Mouse (Mus musculus): Measurements from ENCODE around the gene N4bp2l2. TPM values are rescaled to one million over a fixed set of nuclear protein-coding genes. Genes with fewer than 3 reads are reported as not detected.

The N4bp2l2 gene
- polyA plus RNA-seq, 1 experiment from 2014 or later: 39.4 TPM

DNA sequence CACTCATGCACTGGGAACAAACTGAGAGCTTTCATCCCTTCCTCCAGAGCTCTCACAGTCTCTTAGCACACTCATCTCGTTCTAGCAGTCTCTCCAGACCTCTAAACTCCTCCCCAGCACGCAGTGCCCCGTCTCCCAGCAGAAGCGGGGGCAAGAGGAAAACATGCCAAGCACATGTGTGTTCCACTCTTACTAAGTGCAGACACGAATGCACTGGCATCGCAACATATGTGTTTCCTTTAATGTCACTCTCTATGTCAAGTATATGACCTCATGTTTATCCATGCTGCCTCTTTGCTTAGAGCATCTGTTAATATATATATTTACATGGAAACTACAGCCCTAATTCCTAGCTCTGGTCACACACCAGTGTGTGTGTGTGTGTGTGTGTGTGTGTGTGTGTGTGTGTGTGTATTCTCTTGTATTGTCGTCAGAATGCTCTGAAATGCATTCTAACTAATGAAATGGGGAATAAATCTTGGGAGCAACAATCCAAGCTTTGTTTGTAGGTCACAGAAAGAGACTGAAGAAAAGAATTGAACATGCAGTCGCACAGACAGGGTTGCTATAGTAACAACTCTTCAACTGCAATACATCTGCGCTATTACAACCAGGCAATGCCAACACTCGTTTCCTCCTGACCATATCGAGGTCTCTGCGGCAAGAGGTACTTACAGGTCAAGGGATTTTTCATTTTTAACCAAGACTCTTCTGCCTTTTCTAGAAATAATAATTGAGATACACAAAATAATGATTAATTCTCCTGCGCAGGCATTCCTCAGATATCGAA is 64.3 kb downstream of the N4bp2l2 start:
- H3K9ac ChIP-seq: no peak overlapping the region
- H3K4me1 ChIP-seq: peaks cover 23% of the 10 kb centered on the region
- no peak for ATAC-seq (ENCODE audit: low FRiP score)
- H3K9me3 ChIP-seq: no peaks in the 10 kb centered on the region
- H3K4me3 ChIP-seq (replicated peaks): no peak overlapping the region
- H3K36me3 ChIP-seq (replicated peaks): no peaks in the 10 kb centered on the region
- 72% methylated on average over 14 of the region's 14 CpGs for WGBS
- no peak overlapping the region for H3K4me2 ChIP-seq
- no peak overlapping the region for H3K27ac ChIP-seq
- peaks cover under 1% of the 10 kb centered on the region for H3K27me3 ChIP-seq

DNA sequence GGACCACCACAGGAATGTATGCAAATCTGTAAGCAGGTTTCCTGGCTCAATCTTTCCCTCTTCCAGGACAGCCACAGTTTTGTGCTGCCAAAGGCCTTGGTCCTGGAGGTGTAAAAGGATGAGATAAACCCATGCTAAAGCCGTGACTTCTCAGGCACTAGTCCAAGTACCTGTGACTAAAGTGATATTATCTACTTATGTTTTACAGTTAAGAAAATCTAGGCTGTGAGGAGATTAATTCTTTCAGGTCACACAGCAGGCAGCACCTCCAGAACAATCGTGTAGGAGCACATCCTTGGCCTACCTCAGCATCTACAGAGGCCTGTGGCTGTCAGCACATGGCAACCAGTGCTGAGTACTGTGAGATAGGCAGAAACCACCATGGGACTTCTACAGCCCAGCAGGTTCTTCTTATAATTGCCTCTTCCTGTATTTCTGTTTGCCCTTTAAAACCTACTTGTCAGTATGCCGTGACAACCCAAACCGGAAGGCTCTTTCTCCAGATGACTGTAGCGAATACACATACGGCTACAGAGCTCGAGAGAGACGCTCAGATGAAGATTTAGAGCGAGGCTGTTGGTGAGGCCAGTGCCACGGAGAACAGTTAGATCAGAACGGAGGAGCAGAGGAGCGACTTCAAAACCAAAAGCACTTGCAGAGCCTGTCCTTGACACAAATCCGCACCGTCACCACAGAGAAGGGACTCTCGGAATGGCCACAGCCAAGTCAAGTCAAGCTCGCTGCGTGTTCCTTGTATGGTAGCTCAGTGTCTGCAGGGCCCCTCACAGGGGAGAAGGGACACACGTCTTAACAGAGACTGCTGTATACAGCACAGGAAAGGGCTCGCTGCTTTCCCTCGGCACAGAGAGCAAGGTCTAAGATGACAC is 65.2 kb downstream of the N4bp2l2 start:
- WGBS: 85% methylated on average over 20 of the region's 20 CpGs
- H3K4me1 ChIP-seq: peaks cover 23% of the 10 kb centered on the region
- no peaks in the 10 kb centered on the region for H3K9me3 ChIP-seq
- H3K9ac ChIP-seq: no peak overlapping the region
- no peak for ATAC-seq (ENCODE audit: low FRiP score)
- H3K27ac ChIP-seq: 0 out of 2 replicates have a peak overlapping the region, but pooled peaks have one; percentile 13
- no peak overlapping the region for H3K4me2 ChIP-seq
- peaks cover 8% of the 10 kb centered on the region for H3K27me3 ChIP-seq
- no peak overlapping the region for H3K4me3 ChIP-seq (replicated peaks)
- H3K36me3 ChIP-seq (replicated peaks): no peaks in the 10 kb centered on the region

DNA sequence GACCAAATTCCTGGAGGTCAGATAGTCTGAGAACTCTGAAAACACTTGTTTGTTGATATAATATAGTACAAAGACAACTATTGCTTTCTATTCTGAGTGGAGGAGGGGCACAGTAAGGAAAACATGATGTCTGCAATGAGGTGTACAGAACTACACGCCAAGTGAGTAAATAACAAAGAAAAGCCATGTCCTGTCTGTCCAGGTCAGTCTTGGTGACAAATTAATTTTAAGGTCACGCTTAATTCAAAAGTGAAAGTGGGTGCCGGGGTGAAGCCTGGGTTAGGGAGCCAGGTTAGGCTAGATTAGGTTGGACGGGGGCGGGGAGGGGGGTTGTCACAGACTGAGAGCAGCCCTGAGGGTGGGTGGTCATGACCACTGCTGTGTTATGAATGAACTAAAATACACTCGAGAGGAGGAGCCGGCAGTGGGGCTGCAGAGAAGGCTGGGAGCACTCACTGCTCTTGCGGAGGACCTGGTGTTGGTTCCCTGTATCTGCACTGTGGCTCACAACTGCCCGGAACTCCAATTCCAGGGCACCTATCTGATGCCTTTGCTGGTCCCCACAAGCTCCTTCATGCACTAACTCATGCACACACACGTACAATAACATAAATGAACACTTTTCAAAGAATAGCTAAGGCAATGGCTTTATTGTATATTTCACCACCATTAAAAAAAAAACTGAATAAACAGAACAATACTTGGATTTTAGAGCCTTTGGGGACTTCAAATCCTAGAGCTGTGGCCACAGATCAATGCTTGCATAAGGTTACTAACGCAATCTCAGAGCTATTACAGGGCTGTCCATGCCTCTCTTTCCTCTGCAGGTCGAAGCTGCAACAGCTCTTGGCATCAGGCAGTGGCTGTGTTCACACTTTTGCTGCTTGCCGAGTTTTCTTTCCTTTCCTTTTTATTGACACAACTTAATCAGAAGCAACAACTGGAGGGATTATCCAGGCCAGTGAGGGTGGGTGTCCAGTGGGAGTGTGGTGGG is 66.4 kb downstream of the N4bp2l2 start:
- Histone ChIP-seq H3K9ac (no peak overlapping the region), H3K4me1 (peaks cover 27% of the 10 kb centered on the region), H3K4me3 (replicated peaks) (no peak overlapping the region), H3K27me3 (peaks cover 17% of the 10 kb centered on the region), H3K9me3 (no peaks in the 10 kb centered on the region), H3K36me3 (replicated peaks) (no peaks in the 10 kb centered on the region), H3K4me2 (no peak overlapping the region), H3K27ac (no peak overlapping the region)
- WGBS: 73% methylated on average over 13 of the region's 13 CpGs
- ATAC-seq (ENCODE audit: low FRiP score): no peak

DNA sequence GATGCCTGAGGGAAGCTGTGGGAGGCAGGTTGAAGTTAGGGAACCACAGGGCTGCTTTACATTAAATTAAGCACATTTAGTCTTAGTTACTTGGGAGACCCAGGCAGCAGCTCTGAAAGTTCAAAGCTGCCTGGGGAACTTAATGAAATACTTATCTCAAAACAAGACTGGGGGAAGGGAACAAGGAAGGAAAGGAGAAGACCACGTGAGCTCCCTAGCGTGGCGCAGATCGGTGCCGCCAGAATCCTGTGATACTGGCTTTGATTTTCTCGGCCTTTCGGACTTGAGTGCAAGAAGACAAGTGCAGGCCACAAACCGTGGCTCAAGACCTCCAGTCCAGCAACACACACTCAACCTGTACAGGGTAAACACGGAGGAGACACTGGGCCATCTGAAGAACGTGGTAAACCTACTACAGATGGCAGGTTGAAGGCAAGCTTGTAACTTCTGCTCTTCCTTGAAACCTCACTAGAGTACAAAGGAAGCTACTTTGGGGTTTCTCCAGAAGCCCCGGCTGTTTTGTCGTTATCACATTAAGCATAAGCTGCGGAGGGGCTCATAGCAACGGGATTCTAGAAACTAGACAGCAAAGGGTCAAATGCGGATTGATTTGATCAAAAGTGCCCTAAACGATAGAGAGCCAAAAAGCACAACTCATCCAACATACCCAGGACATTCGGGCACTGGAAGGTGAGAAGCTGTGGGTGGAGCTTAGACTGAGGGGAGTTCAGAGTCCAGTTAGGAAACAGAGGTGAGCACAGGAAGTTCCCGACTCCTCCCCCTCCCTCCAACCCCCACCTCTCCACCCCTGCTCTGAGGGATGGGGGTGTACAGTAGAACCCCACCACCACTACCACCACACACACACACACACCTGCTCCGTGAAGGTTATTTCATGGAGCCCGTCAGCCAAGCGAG is 67.5 kb downstream of the N4bp2l2 start:
- Histone ChIP-seq H3K9me3 (no peaks in the 10 kb centered on the region), H3K36me3 (replicated peaks) (no peaks in the 10 kb centered on the region), H3K27ac (no peak overlapping the region), H3K4me1 (peaks cover 30% of the 10 kb centered on the region), H3K9ac (no peak overlapping the region), H3K27me3 (peaks cover 29% of the 10 kb centered on the region), H3K4me2 (no peak overlapping the region), H3K4me3 (replicated peaks) (no peak overlapping the region)
- 73% methylated on average over 21 of the region's 21 CpGs for whole genome bisulfite sequencing
- ATAC-seq (ENCODE audit: low FRiP score): no peak

DNA sequence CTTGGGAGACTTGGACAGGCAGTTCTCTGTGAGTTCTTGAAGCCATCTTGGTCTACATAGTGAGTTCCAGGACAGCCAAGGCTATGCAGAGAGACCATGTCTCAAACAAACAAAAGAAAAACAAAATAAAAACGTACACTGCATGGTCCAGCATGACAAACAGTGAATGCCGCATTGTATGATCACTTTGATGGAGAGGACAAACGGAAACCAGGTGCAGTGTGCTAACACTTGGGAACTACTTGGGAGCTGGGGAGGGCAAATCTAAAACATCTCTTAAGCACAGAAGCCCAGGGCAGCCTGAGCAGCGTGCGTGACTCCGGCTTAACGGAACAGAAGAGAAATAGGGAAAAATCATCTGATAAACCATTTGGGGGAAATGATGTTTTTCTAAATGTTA is 68.9 kb downstream of the N4bp2l2 start, which contains the start of gene N4bp2l1:
N4bp2l1 (minus strand) TSS at position 101 of the 400 bp plus-strand sequence.
- peaks cover 33% of the 10 kb centered on the region for H3K4me1 ChIP-seq
- peaks cover 42% of the 10 kb centered on the region for H3K27me3 ChIP-seq
- ATAC-seq (ENCODE audit: low FRiP score): no peak
- no peak within 1 kb of the TSS for H3K4me2 ChIP-seq
- no peak within 1 kb of the TSS for H3K27ac ChIP-seq
- H3K36me3 ChIP-seq (replicated peaks): no peaks in the 10 kb centered on the region
- no peaks in the 10 kb centered on the region for H3K9me3 ChIP-seq
- 89% methylated on average over 7 of the region's 7 CpGs for WGBS
- no peak within 1 kb of the TSS for H3K4me3 ChIP-seq (replicated peaks)
- H3K9ac ChIP-seq: no peak within 1 kb of the TSS

DNA sequence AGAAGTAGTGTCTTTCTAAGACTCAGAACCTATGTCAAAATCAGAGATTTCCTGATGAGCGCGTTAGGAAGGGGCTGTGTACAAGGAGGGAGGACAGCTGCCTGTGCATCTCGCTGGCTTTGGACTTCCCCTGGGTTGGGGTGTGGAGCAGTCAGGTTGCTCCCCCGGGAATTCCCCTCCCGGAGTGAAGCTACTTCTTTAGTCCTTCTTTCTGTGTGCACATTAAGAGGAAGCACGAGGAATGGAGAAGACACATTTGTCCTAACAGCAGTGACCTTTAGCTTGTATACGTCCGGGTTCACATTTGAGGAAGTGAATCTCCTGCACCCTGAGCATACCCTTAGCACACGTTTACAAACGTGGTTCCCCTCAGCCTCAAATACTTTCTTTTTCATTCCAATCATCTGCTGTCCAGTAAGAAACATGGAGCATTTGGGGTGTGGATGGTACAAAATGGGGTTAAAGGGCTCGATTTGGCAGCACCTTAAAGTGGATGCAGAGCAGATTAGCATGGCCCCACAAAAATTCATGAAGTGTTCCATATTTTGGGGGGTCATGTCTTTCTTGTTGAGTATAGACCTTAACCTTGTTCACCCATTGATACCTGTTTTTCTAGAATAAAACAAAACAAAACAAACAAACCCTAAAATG is 70.5 kb downstream of the N4bp2l2 start:
- ATAC-seq (ENCODE audit: low FRiP score): no peak
- Histone ChIP-seq H3K27me3 (peaks cover 45% of the 10 kb centered on the region), H3K9ac (no peak overlapping the region), H3K4me3 (replicated peaks) (no peak overlapping the region), H3K36me3 (replicated peaks) (no peaks in the 10 kb centered on the region), H3K4me2 (no peak overlapping the region), H3K9me3 (no peaks in the 10 kb centered on the region), H3K4me1 (peaks cover 19% of the 10 kb centered on the region), H3K27ac (no peak overlapping the region)
- WGBS: 50% methylated on average over 11 of the region's 11 CpGs

DNA sequence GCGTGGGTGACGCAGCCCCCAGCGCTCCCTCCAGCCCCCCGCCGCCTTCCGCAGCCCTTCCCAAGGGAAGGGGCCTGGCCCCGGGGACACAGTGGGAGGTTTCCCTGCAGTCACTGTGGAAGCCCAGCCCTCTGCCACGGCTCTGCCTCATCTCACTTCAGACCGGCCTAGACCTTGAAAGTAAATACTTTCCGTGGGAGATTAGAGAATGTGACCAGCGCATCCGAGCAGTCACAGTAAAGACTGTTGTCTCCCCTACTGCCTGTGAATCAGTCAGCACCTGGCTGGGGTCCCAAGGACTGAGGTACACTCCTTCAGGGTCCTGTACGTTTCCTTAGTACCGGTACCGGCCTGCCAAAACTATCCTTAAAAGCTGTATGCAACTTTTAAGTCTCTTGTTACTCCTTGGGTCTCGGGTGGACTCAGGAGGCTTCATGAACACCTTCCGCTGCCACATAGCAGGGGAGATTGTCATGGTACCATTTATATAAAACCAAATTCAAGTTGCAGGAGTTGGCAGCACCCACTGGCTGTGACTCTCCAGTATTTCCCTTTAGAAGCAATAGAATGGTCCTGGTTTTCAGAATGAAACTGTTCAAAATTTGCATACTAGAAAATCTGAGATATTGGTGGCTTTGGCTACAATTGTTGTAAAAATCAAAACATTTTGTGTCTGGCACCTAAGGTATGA is 71.2 kb downstream of the N4bp2l2 start:
- no peak overlapping the region for H3K27ac ChIP-seq
- H3K9ac ChIP-seq: peak overlapping the region; percentile 70
- no peaks in the 10 kb centered on the region for H3K36me3 ChIP-seq (replicated peaks)
- peak overlapping the region; percentile 76 for H3K4me3 ChIP-seq (replicated peaks)
- WGBS: 7% methylated on average over 17 of the region's 17 CpGs
- H3K4me2 ChIP-seq: peak overlapping the region; percentile 95
- H3K27me3 ChIP-seq: peaks cover 45% of the 10 kb centered on the region
- ATAC-seq (ENCODE audit: low FRiP score): no peak; the same call in 1 of the 2 replicates
- H3K9me3 ChIP-seq: no peaks in the 10 kb centered on the region
- peaks cover 12% of the 10 kb centered on the region for H3K4me1 ChIP-seq

DNA sequence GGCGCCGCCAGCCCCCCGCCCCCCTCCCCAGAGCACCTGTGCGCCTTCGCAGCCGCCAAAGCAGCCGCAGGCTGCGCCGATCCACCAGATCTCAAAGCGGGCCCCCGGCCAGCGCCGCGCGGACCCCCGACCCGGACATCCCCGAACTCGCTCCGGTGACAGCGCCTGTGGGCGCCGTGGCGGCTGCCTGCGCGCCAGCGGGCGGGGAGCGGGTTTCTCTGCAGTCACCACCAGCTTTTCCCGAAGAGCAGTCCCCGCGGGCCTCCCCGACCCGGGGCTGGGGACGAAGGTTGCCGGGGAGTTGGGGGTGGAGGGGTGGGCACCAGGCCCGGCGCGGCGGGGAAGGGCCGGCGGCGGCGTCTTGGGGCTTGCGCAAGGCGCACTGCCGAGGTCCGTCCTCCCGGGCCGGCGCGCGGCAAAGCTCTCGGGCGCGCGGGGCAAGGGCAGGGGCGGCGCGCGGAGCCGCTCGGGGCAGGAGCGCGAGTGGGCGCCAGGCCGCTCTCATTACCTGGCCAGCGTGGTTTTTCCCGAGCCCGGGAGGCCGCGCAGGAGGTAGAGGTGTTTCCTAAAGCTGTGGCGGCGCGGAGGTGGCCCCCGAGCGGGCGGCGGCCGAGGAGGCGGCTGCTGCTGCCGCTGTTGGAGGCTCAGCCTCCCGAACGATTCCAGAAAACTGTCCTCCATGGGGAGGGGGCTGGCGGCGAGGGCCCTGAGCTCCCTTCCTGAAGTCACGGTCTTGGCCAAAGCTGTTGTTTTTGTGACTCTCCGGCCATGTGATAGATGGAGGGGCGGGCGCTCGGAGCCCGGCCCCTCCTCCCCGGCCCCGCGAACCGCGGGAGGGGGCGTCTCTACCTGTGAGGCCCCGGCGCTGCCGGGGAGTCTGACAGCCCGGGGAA is 72.0 kb downstream of the N4bp2l2 start:
- Histone ChIP-seq H3K9me3 (no peaks in the 10 kb centered on the region), H3K4me3 (replicated peaks) (peak overlapping the region; percentile 76), H3K36me3 (replicated peaks) (no peaks in the 10 kb centered on the region), H3K4me2 (peak overlapping the region; percentile 95), H3K27me3 (peaks cover 45% of the 10 kb centered on the region), H3K27ac (no peak overlapping the region), H3K4me1 (peaks cover 12% of the 10 kb centered on the region), H3K9ac (peak overlapping the region; percentile 70)
- peak; percentile 81 for ATAC-seq (ENCODE audit: low FRiP score)
- WGBS: under 1% methylated on average over 95 of the region's 102 CpGs

DNA sequence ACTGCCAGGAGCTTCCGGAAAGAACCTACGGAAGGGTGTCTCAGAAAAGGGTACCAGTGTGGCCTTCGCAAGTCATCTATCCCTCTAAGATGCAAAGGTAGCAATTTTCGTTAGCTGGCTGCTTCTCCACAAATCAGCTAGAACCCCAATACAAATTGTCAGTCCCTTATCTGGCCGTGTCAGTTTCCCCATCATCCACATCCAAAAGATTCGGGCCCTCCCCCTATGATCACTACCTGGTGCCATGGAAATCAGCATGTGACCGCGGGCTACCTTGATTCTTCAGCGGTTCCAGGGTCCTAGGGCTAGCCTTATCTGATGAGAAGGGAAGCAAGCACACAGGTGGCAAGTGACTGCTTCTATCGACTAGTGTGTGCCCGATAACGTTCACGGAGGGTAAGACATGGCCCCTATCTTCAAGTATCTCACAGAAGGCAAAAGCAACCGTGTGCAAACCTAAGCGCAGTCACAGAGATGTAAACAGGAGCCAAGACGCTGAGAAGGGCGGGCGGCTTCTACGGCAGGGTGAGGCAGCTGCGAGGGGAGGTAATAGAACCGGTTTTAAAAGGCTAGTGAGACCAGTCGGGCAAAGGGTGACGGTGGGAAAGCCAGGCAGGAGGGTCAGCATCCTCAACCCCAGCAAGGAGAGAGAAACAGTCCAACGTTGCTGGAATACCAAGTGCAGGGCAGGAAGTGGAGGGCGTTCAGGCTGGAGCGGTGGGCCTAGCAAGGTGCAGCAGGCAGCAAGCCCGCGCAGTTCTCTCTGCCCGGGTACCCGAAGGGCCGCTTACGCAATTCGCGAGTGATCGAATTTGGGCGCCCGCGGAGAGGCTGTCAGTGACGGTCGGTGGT is 72.9 kb downstream of the N4bp2l2 start:
- no peaks in the 10 kb centered on the region for H3K36me3 ChIP-seq (replicated peaks)
- H3K4me3 ChIP-seq (replicated peaks): peak overlapping the region; percentile 76
- ATAC-seq (ENCODE audit: low FRiP score): peak; percentile 31; the same call in 1 of the 2 replicates
- H3K4me1 ChIP-seq: peaks cover 12% of the 10 kb centered on the region
- H3K27me3 ChIP-seq: peaks cover 45% of the 10 kb centered on the region
- WGBS: 10% methylated on average over 40 of the region's 40 CpGs
- no peaks in the 10 kb centered on the region for H3K9me3 ChIP-seq
- peak overlapping the region; percentile 70 for H3K9ac ChIP-seq
- H3K27ac ChIP-seq: no peak overlapping the region
- H3K4me2 ChIP-seq: peak overlapping the region; percentile 95
